Mouse (Mus musculus) embryo, embryonic 9.5 days (tissue): ENCODE data around the gene Prlh.

Source experiments
- DNase-seq: peaks from one replicate; pipeline ENCODE4 v3.0.0-alpha.2; 2017; ENCODE audit errors: extremely low spot score

Prlh gene

DNA sequence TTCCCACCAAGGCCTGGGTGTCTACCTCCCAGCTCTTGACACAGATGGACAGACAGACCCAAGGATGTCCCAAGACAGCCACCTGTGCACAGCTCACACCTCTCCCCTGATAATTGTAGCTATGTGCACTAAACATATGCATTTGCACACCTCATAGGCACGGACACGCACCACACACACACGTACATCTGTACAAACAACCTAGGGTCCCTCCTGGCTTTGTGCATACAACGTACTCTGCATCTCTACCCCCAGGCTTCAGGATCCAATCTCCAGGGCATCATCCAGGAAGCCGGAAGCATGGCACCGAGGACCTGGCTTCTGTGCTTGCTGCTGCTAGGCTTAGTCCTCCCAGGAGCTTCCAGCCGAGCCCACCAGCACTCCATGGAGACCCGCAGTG is at the start of gene Prlh:
TSS of gene Prlh (plus strand) at position 301 of the 400 bp plus-strand sequence.
- no peak for DNase-seq

DNA sequence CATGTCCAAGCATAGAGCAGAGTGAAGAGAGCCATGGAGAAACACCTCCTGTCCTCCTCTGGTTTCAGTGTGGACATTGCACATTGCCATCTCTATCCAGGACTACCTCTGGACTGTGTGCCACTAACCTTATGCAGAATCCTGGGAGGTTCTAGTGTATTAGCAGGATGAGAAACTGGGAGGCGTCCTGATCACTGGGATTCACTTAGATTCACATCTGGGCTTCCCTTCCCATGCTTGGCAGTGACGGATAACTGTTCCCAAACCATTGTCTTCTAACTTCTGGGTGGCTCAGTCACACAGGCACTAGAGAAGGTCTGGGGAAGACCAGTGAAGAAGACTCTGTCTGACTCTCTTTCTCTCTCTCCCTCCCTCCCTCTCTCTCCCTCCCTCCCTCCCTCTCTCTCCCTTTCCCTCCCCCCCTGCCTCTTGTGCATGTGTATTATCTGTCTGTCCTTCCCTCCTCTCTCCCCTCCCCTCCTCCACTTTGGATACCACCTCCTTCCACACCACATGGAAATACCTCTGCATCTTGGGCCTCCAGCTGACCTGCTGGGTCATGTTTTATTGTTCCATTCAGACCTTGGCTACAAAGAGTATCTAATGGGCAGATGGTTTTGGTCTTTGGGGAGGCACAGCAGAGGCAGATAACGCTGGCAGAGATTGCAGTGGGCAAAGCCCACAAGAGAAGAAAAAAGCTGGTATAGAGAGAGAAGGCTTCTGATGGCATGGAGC is 49.5 kb upstream of the Prlh start:
- no peak for DNase-seq

GRCm38 (mm10) chr1:90903971-90904458 is 48.9 kb upstream of the Prlh start:
- no peak for DNase-seq

DNA sequence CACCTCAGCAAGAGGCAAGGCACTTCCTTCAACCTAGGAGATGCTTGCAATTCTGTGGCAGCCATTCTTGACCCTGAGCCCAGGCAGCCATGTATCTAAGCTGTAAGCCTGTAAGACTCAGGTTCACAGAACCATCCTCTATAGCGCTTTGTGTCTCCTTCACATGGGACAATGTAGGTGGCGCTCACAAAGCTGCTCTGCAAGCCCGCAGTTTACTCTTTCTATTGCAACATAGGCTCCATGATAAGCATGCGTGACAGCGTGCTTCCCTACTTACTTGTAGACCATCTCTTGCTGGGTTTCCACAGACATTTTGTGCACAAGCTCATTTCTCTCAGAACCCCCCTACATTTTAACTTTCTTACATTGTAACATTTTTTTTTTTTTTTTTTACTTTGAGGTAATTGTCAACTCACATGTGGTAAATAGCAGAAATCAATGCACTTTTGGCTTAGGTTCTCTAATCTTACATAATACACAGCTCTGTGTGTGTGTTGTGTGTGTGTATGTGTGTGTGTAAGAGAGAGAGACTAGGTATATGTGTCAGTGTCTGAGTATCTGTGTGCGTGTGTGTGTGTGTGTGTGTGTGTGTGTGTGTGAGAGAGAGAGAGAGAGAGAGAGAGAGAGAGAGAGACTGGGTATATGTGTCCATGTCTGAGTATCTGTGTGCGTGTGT is 48.0 kb upstream of the Prlh start:
- no peak for DNase-seq

DNA sequence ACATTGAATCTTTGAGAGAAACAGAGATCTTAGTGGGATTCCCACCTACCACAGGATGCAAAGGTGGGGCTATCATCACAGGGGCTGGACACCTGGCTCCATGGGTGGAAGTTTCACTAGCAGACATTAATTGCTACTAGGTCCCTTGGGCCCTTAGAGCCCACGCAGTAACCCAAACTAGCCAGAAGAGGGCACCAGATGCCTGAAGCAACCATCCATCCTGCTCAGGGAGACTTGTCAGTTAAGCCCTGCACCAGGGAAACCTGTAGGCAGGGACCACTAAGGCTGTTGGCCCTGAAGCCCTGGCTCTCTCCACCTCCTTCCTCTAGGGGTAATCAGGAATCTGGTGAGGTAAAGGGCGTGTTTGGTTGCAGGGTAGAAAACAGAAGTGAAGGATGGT is 46.6 kb upstream of the Prlh start:
- peak; percentile 47 for DNase-seq

GRCm38 (mm10) chr1:90909161-90909560 is 43.7 kb upstream of the Prlh start:
- no peak for DNase-seq

DNA sequence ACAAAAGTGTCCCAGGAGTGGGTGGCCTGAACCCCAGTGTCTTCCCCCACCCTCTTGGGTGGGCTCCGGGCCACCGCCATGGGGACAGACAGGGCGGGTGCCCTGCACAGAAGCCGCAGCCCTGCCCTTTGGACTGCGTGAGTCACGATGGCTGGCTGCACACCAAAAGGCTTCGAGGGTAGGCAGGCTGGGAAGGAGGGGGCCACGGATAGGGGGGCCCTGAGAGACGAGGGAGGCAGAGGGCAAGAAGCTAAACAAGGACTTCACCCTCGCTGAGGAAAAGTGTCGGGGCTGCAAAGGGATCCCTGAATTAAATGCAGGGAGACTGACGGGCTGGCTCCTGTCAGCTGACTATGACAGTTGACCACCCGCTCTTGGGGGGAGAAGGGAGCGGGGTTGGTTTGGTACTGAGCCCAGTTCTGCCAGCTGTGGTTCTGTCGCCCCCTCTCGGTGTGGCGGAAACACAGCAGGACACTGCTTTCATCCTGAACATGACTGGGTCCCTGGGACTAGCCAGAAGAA is 43.2 kb upstream of the Prlh start:
- DNase-seq = no peak

DNA sequence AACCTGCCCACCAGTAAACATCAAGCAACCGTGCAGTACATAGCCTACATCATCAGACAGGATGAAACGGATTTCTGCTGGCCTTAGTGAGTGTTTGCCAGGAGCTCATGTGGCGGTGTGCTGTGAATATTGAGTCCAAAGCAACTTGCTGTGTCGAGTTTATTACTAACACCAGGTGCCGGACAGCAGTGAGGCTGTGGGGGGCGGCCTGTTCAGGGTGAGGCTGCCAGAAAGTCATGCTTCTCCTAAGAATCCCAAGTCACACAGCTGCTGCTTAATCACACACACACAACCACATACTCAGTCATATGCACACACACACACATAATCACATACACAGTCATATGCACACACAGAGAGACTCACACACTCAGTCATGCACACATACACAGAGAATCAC is 39.7 kb upstream of the Prlh start:
- DNase-seq = no peak

DNA sequence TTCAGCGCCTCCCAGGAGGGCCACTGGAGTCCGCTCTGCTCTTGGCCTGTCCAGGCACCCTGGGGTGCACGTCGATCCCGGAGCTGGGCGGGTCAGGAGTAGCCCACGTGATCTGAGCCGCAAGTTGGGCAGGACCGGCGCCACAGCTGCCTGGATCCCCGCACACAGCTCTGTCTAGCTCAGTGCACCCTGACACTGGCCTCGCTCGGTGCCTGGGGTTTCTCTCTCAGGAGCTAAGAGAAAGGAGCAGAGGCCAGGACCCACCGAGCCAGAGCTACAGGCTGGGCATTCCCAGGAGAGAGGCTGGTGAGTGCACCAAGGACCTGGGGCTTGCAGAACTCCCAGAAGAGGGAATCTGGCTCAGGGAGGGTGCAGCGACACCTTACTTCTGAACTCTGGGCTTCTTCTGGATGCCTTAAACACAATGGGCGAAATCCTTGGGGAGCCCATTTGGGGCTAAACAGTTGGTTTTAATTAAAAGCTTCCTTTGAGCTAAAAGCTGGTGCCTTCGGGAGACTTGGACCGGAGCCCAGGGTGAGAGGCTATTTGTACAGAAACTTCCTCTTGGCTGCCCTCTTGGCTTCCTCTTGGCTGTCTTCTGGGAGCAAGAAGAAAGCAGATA is 37.8 kb upstream of the Prlh start, which contains the start of gene Mlph:
TSS of gene Mlph (plus strand) at position 138 of the 622 bp plus-strand sequence.
- no peak for DNase-seq

GRCm38 (mm10) chr1:90917509-90917908 is 35.4 kb upstream of the Prlh start:
- no peak for DNase-seq

DNA sequence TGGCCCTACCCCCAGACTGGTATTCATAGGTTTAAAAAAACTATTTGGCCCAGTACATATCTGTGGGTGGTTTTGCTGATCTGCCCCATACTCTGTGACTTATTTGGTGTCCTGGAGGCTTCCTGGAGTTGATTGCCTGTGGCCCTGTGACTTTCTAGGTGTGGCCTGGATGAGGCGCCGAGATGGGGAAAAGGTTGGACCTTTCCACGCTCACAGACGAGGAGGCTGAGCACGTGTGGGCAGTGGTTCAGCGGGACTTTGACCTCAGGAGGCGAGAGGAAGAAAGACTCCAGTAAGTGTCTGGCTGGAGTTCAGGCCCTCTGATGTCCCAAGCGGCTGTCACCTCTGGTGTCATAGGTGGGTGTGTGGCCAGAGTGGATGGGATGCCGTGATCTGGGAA is 31.2 kb upstream of the Prlh start:
- no peak for DNase-seq

DNA sequence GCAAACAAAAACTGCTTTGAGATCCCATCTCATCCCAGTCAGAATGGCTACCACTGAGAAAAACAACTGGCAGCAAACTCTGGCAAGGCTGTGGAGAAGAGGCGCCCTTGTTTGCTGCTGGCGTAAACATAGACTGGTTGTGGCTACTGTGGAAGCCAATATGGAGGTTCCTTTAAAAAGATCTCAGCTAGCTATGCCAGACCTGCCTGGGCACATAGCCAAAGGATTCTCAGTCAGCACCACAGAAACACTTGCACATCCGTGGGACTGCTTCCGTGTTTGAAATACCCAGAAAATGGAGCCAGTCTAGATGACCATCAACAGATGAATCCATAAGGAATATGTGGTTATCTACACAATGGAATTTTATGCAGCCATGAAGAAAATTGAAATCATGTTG is 26.9 kb upstream of the Prlh start:
- DNase-seq = no peak

DNA sequence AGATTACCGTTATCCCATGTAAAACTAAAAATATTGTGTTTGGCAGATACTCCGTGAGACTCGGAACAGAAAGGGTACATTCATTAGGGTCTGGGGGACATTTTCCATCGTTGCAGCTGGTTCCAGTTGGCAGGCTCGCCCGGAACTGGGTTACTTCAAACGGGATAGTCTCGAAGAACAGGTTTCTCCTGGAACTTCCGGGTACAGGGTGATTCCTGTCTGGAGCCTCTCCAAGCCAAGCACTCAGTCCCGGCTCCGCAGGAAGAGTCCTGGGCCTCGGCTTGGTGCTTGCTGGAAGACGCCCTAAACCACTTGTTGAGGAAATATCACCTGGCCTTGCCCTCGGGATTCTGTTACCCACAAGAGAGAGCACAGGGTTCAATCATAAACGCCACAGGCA is 25.6 kb upstream of the Prlh start:
- no peak for DNase-seq

DNA sequence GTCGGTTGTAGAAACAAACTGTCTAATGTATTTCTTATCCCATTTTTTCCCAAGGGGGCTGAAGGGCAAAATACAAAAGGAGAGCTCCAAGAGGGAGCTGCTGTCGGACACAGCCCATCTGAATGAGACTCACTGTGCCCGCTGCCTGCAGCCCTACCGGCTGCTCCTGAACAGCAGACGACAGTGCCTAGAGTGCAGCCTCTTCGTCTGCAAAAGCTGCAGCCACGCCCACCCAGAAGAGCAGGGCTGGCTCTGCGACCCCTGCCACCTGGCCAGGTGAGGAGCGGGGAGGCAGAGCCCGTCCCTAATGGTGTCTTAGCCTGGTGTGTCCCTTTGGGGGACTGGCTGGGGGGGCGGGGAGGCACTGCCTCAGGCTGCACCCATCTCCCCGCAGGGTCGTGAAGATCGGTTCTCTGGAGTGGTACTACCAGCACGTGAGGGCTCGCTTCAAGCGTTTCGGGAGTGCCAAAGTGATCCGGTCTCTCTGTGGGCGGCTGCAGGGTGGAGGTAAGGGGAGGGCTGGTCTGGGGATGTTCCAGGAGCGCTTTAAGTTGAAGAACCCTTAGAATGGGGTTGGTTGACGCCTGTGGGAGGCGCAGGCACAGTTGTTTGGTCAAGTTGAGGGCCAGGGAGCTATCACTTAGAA is 24.9 kb upstream of the Prlh start:
- DNase-seq = peak; percentile 23

DNA sequence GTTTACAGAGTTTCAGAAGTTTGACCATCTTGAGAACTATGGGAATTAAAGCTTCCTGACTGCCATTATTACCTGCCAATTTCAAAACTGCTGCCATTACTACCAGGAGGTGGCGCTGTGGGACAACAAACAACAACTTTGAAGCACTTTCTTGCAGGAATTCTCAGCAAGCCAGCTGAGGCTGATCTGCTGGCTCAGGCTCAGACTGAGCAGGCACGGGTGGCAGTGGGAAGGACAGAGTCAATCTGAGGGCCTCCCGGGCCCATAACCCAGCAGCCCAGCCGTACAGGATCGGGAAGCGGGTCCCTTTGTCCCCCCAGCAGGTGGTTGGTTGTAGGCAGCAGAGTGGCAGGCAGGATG is 24.4 kb upstream of the Prlh start:
- DNase-seq = peak; percentile 83

DNA sequence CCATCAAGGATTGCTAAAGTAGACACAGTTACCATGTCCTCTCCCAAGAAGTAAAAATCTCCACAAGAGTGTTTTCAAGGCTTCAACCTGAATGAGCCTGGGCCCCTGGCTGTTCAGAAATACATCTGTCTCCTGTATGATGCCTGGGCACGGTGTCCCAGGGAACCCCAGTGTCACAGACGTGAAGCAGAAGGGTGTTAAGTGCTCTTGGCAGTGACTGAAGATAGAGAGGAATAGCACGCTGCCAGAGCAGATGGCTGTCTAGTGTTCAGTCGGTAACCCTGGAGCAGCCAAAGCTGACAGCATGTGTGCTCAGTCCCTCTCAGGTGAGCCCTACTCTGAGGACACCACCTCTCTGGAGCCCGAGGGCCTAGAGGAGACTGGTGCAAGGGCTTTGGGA is 19.9 kb upstream of the Prlh start:
- no peak for DNase-seq

GRCm38 (mm10) chr1:90936990-90937389 is 15.9 kb upstream of the Prlh start:
- DNase-seq = no peak

- DNase-seq = no peak
Observed at GRCm38 (mm10) chr1:90939980-90940379, 12.9 kb upstream of the Prlh start.

GRCm38 (mm10) chr1:90945171-90945570 is 7.7 kb upstream of the Prlh start:
- DNase-seq = no peak

- DNase-seq = no peak
Observed at GRCm38 (mm10) chr1:90947252-90947651, 5.7 kb upstream of the Prlh start.

GRCm38 (mm10) chr1:90949309-90949708 is 3.6 kb upstream of the Prlh start:
- no peak for DNase-seq

- DNase-seq = no peak
Observed at GRCm38 (mm10) chr1:90951670-90952069, 1.2 kb upstream of the Prlh start.
